Mouse (Mus musculus): Measurements from ENCODE around the gene Slpi.
"Not testable (repeated sequence)": the region's sequence is repeated elsewhere in the genome, so short reads cannot be mapped to it uniquely, and the experiment has no call there.

- not testable (repeated sequence) for TF ChIP-seq POLR2AphosphoS2 (IDR thresholded peaks at IDR 0.05; ENCODE audit: insufficient read length, low read depth); POLR2A (IDR thresholded peaks at IDR 0.05; ENCODE audit: insufficient read length, low read depth); E2F4 (IDR thresholded peaks at IDR 0.05; ENCODE audit: insufficient read depth); USF1 (IDR thresholded peaks at IDR 0.05; ENCODE audit: low read depth); MYOD1 (IDR thresholded peaks at IDR 0.05; ENCODE audit: control insufficient read depth in 1 of 3, insufficient read length in 2 of 3, low read depth in 2 of 3); TCF12 (IDR thresholded peaks at IDR 0.05; ENCODE audit: insufficient read depth, poor library complexity, severe bottlenecking)
These were observed 72.4 kb downstream of the Slpi start, which contains the start of gene Svs6 for GRCm38 (mm10) chr2:164316451-164316850.
